Mouse (Mus musculus): ENCODE measurements at regions not wholly inside any gene's neighbourhood (a gene's known extent, or its start where the extent isn't known, plus 50 kb on each side); places are given as distances from the start of the nearest gene placed in this dataset.

DNA sequence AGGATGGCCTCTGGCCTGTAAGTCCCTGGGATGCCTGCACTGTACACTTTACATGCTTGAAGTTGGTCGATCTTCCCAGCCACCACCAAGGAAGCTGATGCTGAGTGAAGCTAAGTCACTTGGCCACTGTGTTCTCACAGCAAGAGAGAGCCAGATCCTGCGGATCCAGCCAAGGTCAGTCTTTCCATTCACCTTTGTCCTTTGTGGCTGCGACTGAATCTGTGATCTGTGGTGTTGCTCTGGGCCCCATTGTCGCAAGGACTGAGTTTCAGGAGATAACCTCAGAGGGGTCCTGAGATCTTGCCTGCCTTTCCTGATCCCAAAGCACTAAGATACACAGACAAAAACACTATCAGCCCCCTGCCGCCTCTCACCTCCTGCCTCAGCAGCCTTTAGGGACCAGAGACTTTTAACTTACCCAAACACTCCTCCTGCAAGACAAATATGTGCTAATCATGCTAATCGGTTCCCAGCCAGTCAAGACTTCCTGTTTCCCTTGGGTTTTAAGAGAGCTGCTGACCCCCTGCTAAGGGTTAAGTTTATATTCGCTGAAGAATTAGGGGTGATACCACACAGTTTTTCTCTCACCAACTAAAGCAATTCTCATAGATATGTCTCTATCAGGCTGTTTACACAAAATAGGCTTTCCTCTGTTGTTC is 202.7 kb downstream of the Mreg start:
- Histone ChIP-seq H3K27ac (no peak overlapping the region), H3K4me3 (replicated peaks) (no peak overlapping the region), H3K27me3 (no peaks in the 10 kb centered on the region), H3K9me3 (no peaks in the 10 kb centered on the region), H3K4me2 (no peak overlapping the region), H3K9ac (no peak overlapping the region), H3K36me3 (replicated peaks) (no peaks in the 10 kb centered on the region), H3K4me1 (peaks cover 7% of the 10 kb centered on the region; the same call in 1 of the 2 replicates)
- ATAC-seq (ENCODE audit: low FRiP score), result no peak
- WGBS, result 52% methylated on average over 7 of the region's 7 CpGs

DNA sequence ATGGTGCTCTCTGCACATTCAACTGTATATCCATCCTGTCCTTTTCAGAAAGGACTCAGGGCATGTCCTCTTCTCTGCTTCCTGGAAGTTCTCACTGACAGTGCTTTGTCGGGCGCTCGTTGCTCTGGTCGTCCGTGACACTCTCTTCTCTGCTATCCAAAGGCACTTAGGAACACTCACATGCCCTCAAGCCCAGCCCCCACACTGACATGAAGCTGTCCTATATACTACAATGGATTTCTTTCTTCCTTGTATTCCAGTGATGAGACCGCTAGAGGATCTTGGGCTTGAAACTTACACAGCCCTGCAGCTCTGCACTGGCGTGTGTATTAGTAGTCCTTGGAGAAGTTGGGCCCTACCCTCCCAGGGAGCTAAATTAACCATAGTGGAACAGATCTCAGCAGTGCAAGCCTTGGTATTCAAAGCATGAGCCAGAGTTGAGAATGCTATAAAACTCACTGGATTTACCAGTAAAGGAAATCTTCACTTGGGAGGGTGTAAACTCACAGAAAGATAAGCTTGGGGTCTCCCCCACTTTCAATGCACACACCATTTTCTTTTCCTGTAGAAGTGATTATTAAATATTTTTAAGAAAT is 205.3 kb downstream of the Mreg start:
- no peak overlapping the region for H3K4me3 ChIP-seq (replicated peaks)
- WGBS, result 71% methylated on average over 7 of the region's 7 CpGs

DNA sequence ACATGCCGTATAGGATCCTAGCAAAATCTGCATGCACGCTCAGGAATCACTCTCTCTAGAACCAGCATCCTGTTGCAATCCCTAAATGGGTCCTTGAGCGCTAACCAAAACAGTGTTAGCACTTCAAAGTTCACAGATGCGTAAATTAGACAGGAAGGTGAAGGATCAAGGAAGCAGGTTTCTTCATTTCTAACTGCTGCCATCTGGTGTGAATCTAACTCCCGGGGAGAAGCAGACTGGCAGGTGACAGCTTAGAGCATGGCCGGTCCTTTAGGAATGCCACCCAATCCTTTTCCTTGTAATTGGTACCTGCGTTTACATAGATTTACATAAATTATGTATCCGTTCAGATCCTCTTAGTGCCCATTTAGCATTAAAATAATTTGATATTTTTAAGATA is 206.2 kb downstream of the Mreg start:
- Histone ChIP-seq H3K4me3 (replicated peaks) (no peak overlapping the region), H3K4me1 (peaks cover 7% of the 10 kb centered on the region; the same call in 1 of the 2 replicates), H3K9ac (no peak overlapping the region), H3K27me3 (no peaks in the 10 kb centered on the region), H3K9me3 (no peaks in the 10 kb centered on the region), H3K36me3 (replicated peaks) (no peaks in the 10 kb centered on the region), H3K4me2 (no peak overlapping the region), H3K27ac (no peak overlapping the region)
- ATAC-seq (ENCODE audit: low FRiP score), result no peak
- WGBS, result 44% methylated on average over 8 of the region's 8 CpGs

More for the DNA sequence above, 205.3 kb downstream of the Mreg start:
- Histone ChIP-seq H3K4me1 (peaks cover 7% of the 10 kb centered on the region; the same call in 1 of the 2 replicates), H3K27me3 (no peaks in the 10 kb centered on the region), H3K36me3 (replicated peaks) (no peaks in the 10 kb centered on the region), H3K4me2 (no peak overlapping the region), H3K27ac (no peak overlapping the region), H3K9me3 (no peaks in the 10 kb centered on the region), H3K9ac (no peak overlapping the region)
- ATAC-seq (ENCODE audit: low FRiP score), result no peak

- Histone ChIP-seq H3K9me3 (no peaks in the 10 kb centered on the region), H3K36me3 (replicated peaks) (no peaks in the 10 kb centered on the region), H3K4me3 (replicated peaks) (no peak overlapping the region), H3K4me1 (peaks cover 7% of the 10 kb centered on the region; the same call in 1 of the 2 replicates), H3K4me2 (no peak overlapping the region), H3K27me3 (no peaks in the 10 kb centered on the region), H3K27ac (no peak overlapping the region), H3K9ac (no peak overlapping the region)
- WGBS, result 75% methylated on average over 7 of the region's 7 CpGs
- no peak for ATAC-seq (ENCODE audit: low FRiP score)
These were observed 206.6 kb downstream of the Mreg start for GRCm38 (mm10) chr1:72005550-72005949.

- no peak overlapping the region for H3K27ac ChIP-seq
- no peak overlapping the region for H3K9ac ChIP-seq
- no peaks in the 10 kb centered on the region for H3K9me3 ChIP-seq
- no peaks in the 10 kb centered on the region for H3K27me3 ChIP-seq
- no peak for ATAC-seq (ENCODE audit: low FRiP score)
- no peaks in the 10 kb centered on the region for H3K36me3 ChIP-seq (replicated peaks)
- 85% methylated on average over 14 of the region's 14 CpGs for WGBS
- no peak overlapping the region for H3K4me2 ChIP-seq
- peaks cover 7% of the 10 kb centered on the region; the same call in 1 of the 2 replicates for H3K4me1 ChIP-seq
- H3K4me3 ChIP-seq (replicated peaks), result no peak overlapping the region
These were observed 208.5 kb downstream of the Mreg start for GRCm38 (mm10) chr1:72003424-72004278.

- Histone ChIP-seq H3K9me3 (no peaks in the 10 kb centered on the region), H3K36me3 (replicated peaks) (no peaks in the 10 kb centered on the region), H3K4me2 (no peak overlapping the region), H3K27me3 (no peaks in the 10 kb centered on the region), H3K4me1 (peaks cover 7% of the 10 kb centered on the region; the same call in 1 of the 2 replicates), H3K9ac (no peak overlapping the region), H3K27ac (no peak overlapping the region), H3K4me3 (replicated peaks) (no peak overlapping the region)
- 81% methylated on average over 9 of the region's 9 CpGs for WGBS
- ATAC-seq (ENCODE audit: low FRiP score), result no peak
These were observed 209.5 kb downstream of the Mreg start for GRCm38 (mm10) chr1:72002471-72003116.

DNA sequence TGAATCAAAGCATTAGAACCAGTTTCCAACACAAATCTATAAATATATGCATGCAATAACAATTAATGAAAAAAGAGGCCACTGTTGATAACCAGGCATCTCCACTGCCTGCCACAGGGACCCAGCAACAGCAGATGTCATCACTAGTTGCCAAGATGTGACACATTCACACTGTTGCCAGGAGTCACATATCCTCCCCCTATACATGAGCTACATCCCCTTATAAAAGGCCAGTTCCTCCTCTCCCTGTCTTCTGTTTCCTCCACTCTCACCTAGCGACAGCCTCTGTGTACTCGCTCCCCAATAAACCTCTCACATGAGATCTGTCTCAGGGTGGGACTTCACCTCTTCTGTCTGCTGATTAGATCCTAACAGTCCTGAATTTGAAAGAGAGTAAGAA is 211.4 kb downstream of the Mreg start:
- H3K4me2 ChIP-seq, result no peak overlapping the region
- WGBS, result 75% methylated on average over 2 of the region's 2 CpGs
- ATAC-seq (ENCODE audit: low FRiP score), result no peak
- H3K4me1 ChIP-seq, result peaks cover 8% of the 10 kb centered on the region; the same call in 1 of the 2 replicates
- H3K27me3 ChIP-seq, result no peaks in the 10 kb centered on the region
- H3K9me3 ChIP-seq, result no peaks in the 10 kb centered on the region
- no peaks in the 10 kb centered on the region for H3K36me3 ChIP-seq (replicated peaks)
- H3K27ac ChIP-seq, result no peak overlapping the region
- H3K9ac ChIP-seq, result no peak overlapping the region
- no peak overlapping the region for H3K4me3 ChIP-seq (replicated peaks)

DNA sequence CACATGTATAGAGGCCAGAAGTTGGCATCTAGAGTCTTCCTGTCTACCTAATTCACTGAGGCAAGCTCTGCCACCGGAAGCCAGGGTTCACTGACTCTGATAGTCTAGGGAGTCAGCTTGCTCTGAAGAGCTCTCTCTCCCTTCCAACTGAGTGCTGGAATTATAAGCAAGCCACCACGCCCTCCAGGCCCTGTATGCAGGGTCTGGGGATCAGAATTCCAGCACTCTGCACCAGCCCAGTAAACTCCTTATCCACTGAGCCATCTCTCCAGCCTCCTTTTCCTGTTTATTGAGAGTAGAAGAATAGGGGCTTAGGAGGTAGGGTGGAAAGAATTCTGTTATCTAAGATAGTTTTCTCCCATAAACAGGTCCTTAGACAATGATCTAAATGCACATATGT is 215.3 kb downstream of the Mreg start:
- H3K27me3 ChIP-seq, result no peaks in the 10 kb centered on the region

DNA sequence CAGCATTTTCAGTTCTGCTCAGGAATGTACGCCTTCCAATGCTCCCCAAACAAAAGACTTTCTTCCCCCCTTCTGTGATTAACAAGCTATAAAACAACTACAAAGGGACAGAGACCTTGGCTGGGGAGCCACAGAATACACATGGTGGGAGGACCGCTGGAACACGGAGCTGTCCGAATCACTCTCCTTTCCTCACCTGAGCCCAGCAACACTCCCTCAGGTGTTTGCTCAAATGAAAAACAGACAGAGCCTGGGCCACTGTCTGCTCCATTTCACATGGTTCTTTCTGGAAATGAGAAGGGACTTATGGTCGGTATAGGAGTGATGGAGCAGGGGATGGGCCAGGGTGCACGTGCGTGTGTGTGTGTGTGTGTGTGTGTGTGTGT is 215.9 kb downstream of the Mreg start:
- H3K4me3 ChIP-seq (replicated peaks), result no peak overlapping the region
- H3K9ac ChIP-seq, result no peak overlapping the region
- no peak overlapping the region for H3K27ac ChIP-seq
- no peak for ATAC-seq (ENCODE audit: low FRiP score)
- H3K4me2 ChIP-seq, result no peak overlapping the region
- H3K27me3 ChIP-seq, result no peaks in the 10 kb centered on the region
- 65% methylated on average over 7 of the region's 7 CpGs for WGBS
- no peaks in the 10 kb centered on the region for H3K9me3 ChIP-seq
- H3K4me1 ChIP-seq, result 0 out of 2 replicates have a peak, but pooled peaks cover 4% of the 10 kb centered on the region
- no peaks in the 10 kb centered on the region for H3K36me3 ChIP-seq (replicated peaks)

More for the DNA sequence above, 215.3 kb downstream of the Mreg start:
- no peak overlapping the region for H3K27ac ChIP-seq
- H3K9me3 ChIP-seq, result no peaks in the 10 kb centered on the region
- no peak overlapping the region for H3K9ac ChIP-seq
- no peak overlapping the region for H3K4me3 ChIP-seq (replicated peaks)
- 76% methylated on average over 2 of the region's 2 CpGs for WGBS
- H3K4me1 ChIP-seq, result 0 out of 2 replicates have a peak, but pooled peaks cover 4% of the 10 kb centered on the region
- no peaks in the 10 kb centered on the region for H3K36me3 ChIP-seq (replicated peaks)
- ATAC-seq (ENCODE audit: low FRiP score), result no peak
- H3K4me2 ChIP-seq, result no peak overlapping the region

DNA sequence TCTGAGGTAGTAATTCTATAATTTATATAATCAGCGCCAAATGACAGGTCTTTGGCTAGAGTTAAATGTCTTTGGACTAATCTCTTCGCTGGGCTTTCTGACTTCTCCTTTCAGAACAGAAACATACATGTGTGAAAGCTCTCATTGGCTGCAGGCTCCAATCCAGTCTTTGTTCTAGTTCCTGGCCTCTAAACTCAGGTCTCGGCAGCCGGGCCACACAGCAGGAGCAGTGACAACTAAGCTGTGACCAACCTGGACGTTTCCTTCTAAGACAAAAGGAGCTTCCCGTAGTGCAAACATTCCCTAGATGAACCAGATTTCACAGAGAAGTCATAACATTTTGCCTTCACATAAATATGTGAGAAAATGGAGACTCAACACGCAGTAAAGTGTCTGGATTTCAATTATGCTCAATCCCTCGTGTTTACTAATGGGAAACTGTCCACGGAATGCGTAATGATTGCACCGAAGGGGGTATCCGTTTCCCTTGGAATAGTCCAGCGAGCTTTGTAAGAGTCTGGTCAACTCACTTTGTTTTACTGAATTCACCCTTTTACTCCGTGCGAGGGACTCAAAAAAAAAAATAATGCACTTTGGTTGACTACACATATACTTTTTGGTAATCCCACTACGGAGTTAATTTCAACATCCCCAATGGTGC is 216.4 kb downstream of the Mreg start:
- WGBS, result 46% methylated on average over 16 of the region's 16 CpGs

DNA sequence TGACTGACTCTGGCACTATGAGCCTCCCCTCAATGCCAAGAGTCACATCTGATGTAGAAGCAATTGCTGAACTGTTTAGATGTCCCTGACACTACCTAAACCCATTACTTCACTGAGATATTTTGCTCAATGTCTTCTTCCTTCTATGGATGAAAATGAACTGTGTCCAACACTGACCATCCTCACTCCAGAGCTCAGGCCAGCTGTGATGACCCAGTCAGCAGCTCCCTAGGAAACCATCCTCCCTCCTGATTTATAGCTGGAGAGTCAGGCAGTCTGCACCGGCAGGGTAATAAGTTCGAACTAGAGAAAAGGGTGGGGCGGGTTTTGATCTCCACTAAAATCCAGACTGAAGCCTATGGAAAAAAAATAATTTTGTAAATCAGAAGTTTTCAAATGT is 221.2 kb downstream of the Mreg start:
- no peaks in the 10 kb centered on the region for H3K4me1 ChIP-seq
- H3K9me3 ChIP-seq, result no peaks in the 10 kb centered on the region
- H3K36me3 ChIP-seq (replicated peaks), result no peaks in the 10 kb centered on the region
- no peak overlapping the region for H3K4me3 ChIP-seq (replicated peaks)
- H3K9ac ChIP-seq, result no peak overlapping the region
- 95% methylated on average over 3 of the region's 3 CpGs for WGBS
- ATAC-seq (ENCODE audit: low FRiP score), result no peak
- H3K27me3 ChIP-seq, result no peaks in the 10 kb centered on the region
- H3K27ac ChIP-seq, result no peak overlapping the region
- no peak overlapping the region for H3K4me2 ChIP-seq

More for the DNA sequence above, 216.4 kb downstream of the Mreg start:
- no peak overlapping the region for H3K9ac ChIP-seq
- H3K27me3 ChIP-seq, result no peaks in the 10 kb centered on the region
- H3K36me3 ChIP-seq (replicated peaks), result no peaks in the 10 kb centered on the region
- H3K4me1 ChIP-seq, result 0 out of 2 replicates have a peak, but pooled peaks cover 4% of the 10 kb centered on the region
- H3K27ac ChIP-seq, result no peak overlapping the region
- ATAC-seq (ENCODE audit: low FRiP score), result no peak
- no peak overlapping the region for H3K4me3 ChIP-seq (replicated peaks)
- no peak overlapping the region for H3K4me2 ChIP-seq
- no peaks in the 10 kb centered on the region for H3K9me3 ChIP-seq

Data from forebrain, embryonic 12.5 days (tissue).